Mouse (Mus musculus): ENCODE measurements around the gene Ehbp1. TPM values are rescaled to one million over a fixed set of nuclear protein-coding genes. Genes with fewer than 3 reads are reported as not detected.

Ehbp1 gene
- polyA plus RNA-seq, 1 experiment, result 2.2 TPM

- no peaks in the 10 kb centered on the region for H3K79me3 ChIP-seq (ENCODE audit: low read depth)
- H3K4me3 ChIP-seq (ENCODE audit: insufficient read depth, poor library complexity, severe bottlenecking), result no peak overlapping the region
- no peaks in the 10 kb centered on the region for H3K27me3 ChIP-seq (ENCODE audit: control insufficient read depth, insufficient read depth, insufficient read length)
- TF ChIP-seq MAX (IDR thresholded peaks at IDR 0.05), result no peak
- TF ChIP-seq FOSL1 (IDR thresholded peaks at IDR 0.05; ENCODE audit: insufficient read depth, low read length, poor library complexity, severe bottlenecking), result no peak
- no peak for TF ChIP-seq CTCF (IDR thresholded peaks at IDR 0.05; ENCODE audit: control insufficient read depth, insufficient read depth, insufficient read length)
- no peak for TF ChIP-seq MYOG (IDR thresholded peaks at IDR 0.05; ENCODE audit: control insufficient read depth, extremely low read depth, insufficient read length)
- TF ChIP-seq USF1 (IDR thresholded peaks at IDR 0.05; ENCODE audit: low read depth), result no peak
- TF ChIP-seq MYOD1 (IDR thresholded peaks at IDR 0.05; ENCODE audit: control insufficient read depth, insufficient read length, low read depth), result no peak
- no peak for TF ChIP-seq CEBPB (IDR thresholded peaks at IDR 0.05; ENCODE audit: low read depth)
- no peak overlapping the region for H3ac ChIP-seq (ENCODE audit: control insufficient read depth, insufficient read length, low read depth)
- no peaks in the 10 kb centered on the region for H3K36me3 ChIP-seq (ENCODE audit: control insufficient read depth, insufficient read depth)
- H3K79me2 ChIP-seq (ENCODE audit: control insufficient read depth, insufficient read depth), result no peaks in the 10 kb centered on the region
Measured at GRCm38 (mm10) chr11:22020602-22021001, 321.5 kb downstream of the Ehbp1 start.

DNA sequence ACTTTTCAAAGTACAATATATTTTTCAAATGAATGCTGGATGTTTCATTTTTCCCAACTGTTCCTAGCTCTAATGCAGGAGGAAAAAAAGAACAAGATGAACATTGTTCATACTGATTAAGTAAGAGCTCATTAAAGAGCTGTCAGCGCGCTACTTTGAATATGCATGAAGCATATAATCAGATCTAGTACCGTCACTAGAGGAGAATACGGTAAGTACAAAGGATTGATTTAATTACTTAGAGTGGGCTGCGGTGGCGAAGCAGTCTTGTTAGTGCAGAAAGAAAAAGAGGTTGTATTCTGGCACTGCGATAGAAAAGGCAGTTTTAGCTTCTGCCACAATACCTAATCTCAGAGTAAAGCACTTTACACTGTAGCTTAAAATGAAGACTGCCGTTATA, 324.6 kb downstream of the Ehbp1 start:
- TF ChIP-seq FOSL1 (IDR thresholded peaks at IDR 0.05; ENCODE audit: insufficient read depth, low read length, poor library complexity, severe bottlenecking) (no peak), MYOD1 (IDR thresholded peaks at IDR 0.05; ENCODE audit: control insufficient read depth, insufficient read length, low read depth) (no peak), MYOG (IDR thresholded peaks at IDR 0.05; ENCODE audit: control insufficient read depth, extremely low read depth, insufficient read length) (no peak), CTCF (IDR thresholded peaks at IDR 0.05; ENCODE audit: control insufficient read depth, insufficient read depth, insufficient read length) (no peak), USF1 (IDR thresholded peaks at IDR 0.05; ENCODE audit: low read depth) (no peak), MAX (IDR thresholded peaks at IDR 0.05) (no peak), CEBPB (IDR thresholded peaks at IDR 0.05; ENCODE audit: low read depth) (no peak)
- Histone ChIP-seq H3K79me2 (ENCODE audit: control insufficient read depth, insufficient read depth) (no peaks in the 10 kb centered on the region), H3K4me3 (ENCODE audit: insufficient read depth, poor library complexity, severe bottlenecking) (no peak overlapping the region), H3K79me3 (ENCODE audit: low read depth) (no peaks in the 10 kb centered on the region), H3ac (ENCODE audit: control insufficient read depth, insufficient read length, low read depth) (no peak overlapping the region), H3K36me3 (ENCODE audit: control insufficient read depth, insufficient read depth) (no peaks in the 10 kb centered on the region), H3K27me3 (ENCODE audit: control insufficient read depth, insufficient read depth, insufficient read length) (no peaks in the 10 kb centered on the region)

DNA sequence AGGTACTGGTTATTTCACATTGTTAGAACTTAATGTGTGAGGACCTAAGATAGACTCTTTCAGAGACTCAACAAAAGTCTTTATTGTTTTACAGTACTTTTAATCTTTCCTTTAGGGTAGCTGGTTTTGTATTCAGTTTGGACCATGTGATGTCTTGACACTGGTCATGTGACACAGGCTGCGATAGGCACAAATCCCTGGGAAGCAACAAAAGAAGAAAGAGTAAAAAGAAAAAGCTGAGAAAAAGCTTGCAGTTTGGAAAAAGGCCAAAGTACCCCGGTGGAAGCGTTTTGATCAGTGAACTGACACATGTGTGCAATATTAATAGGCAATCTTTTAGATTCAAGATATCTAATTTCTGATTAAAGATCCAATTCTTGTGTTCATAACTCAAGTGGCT, 325.8 kb downstream of the Ehbp1 start:
- no peaks in the 10 kb centered on the region for H3K36me3 ChIP-seq (ENCODE audit: control insufficient read depth, insufficient read depth)
- no peak for TF ChIP-seq MAX (IDR thresholded peaks at IDR 0.05)
- H3K79me3 ChIP-seq (ENCODE audit: low read depth), result no peaks in the 10 kb centered on the region
- no peaks in the 10 kb centered on the region for H3K79me2 ChIP-seq (ENCODE audit: control insufficient read depth, insufficient read depth)
- no peak overlapping the region for H3K4me3 ChIP-seq (ENCODE audit: insufficient read depth, poor library complexity, severe bottlenecking)
- no peak overlapping the region for H3ac ChIP-seq (ENCODE audit: control insufficient read depth, insufficient read length, low read depth)
- no peaks in the 10 kb centered on the region for H3K27me3 ChIP-seq (ENCODE audit: control insufficient read depth, insufficient read depth, insufficient read length)

GRCm38 (mm10) chr11:22008817-22009216, 333.3 kb downstream of the Ehbp1 start:
- Histone ChIP-seq H3K79me2 (ENCODE audit: control insufficient read depth, insufficient read depth) (no peaks in the 10 kb centered on the region), H3K36me3 (ENCODE audit: control insufficient read depth, insufficient read depth) (no peaks in the 10 kb centered on the region), H3K27me3 (ENCODE audit: control insufficient read depth, insufficient read depth, insufficient read length) (no peaks in the 10 kb centered on the region), H3ac (ENCODE audit: control insufficient read depth, insufficient read length, low read depth) (no peak overlapping the region), H3K4me3 (ENCODE audit: insufficient read depth, poor library complexity, severe bottlenecking) (no peak overlapping the region), H3K79me3 (ENCODE audit: low read depth) (no peaks in the 10 kb centered on the region)
- TF ChIP-seq USF1 (IDR thresholded peaks at IDR 0.05; ENCODE audit: low read depth) (no peak), FOSL1 (IDR thresholded peaks at IDR 0.05; ENCODE audit: insufficient read depth, low read length, poor library complexity, severe bottlenecking) (no peak), MYOD1 (IDR thresholded peaks at IDR 0.05; ENCODE audit: control insufficient read depth, insufficient read length, low read depth) (no peak), MAX (IDR thresholded peaks at IDR 0.05) (no peak), MYOG (IDR thresholded peaks at IDR 0.05; ENCODE audit: control insufficient read depth, extremely low read depth, insufficient read length) (no peak), CTCF (IDR thresholded peaks at IDR 0.05; ENCODE audit: control insufficient read depth, insufficient read depth, insufficient read length) (no peak), CEBPB (IDR thresholded peaks at IDR 0.05; ENCODE audit: low read depth) (no peak)

GRCm38 (mm10) chr11:22008129-22008596, 333.9 kb downstream of the Ehbp1 start:
- no peaks in the 10 kb centered on the region for H3K27me3 ChIP-seq (ENCODE audit: control insufficient read depth, insufficient read depth, insufficient read length)
- no peak overlapping the region for H3ac ChIP-seq (ENCODE audit: control insufficient read depth, insufficient read length, low read depth)
- no peaks in the 10 kb centered on the region for H3K79me3 ChIP-seq (ENCODE audit: low read depth)
- TF ChIP-seq CEBPB (IDR thresholded peaks at IDR 0.05; ENCODE audit: low read depth) (no peak), MYOG (IDR thresholded peaks at IDR 0.05; ENCODE audit: control insufficient read depth, extremely low read depth, insufficient read length) (no peak), MYOD1 (IDR thresholded peaks at IDR 0.05; ENCODE audit: control insufficient read depth, insufficient read length, low read depth) (no peak), FOSL1 (IDR thresholded peaks at IDR 0.05; ENCODE audit: insufficient read depth, low read length, poor library complexity, severe bottlenecking) (no peak), CTCF (IDR thresholded peaks at IDR 0.05; ENCODE audit: control insufficient read depth, insufficient read depth, insufficient read length) (no peak), USF1 (IDR thresholded peaks at IDR 0.05; ENCODE audit: low read depth) (no peak), MAX (IDR thresholded peaks at IDR 0.05) (no peak)
- no peaks in the 10 kb centered on the region for H3K79me2 ChIP-seq (ENCODE audit: control insufficient read depth, insufficient read depth)
- no peak overlapping the region for H3K4me3 ChIP-seq (ENCODE audit: insufficient read depth, poor library complexity, severe bottlenecking)
- no peaks in the 10 kb centered on the region for H3K36me3 ChIP-seq (ENCODE audit: control insufficient read depth, insufficient read depth)

DNA sequence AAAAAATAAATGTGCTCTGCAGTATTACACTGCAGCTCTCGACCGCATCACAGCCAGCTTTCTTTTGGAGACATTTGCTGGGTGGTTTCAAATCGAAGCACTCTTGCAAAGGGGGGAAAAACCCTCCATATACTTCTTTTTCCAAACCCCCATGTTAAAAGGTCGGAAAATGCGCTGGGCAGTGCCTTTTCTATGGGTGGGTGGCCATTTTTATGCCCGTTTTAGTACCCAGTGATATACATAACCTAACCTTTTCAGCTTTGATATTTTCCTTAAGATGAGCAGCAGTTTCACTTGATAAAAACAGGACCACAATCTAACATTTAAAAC, 334.3 kb downstream of the Ehbp1 start:
- Histone ChIP-seq H3K27me3 (ENCODE audit: control insufficient read depth, insufficient read depth, insufficient read length) (no peaks in the 10 kb centered on the region), H3K79me3 (ENCODE audit: low read depth) (no peaks in the 10 kb centered on the region), H3ac (ENCODE audit: control insufficient read depth, insufficient read length, low read depth) (no peak overlapping the region), H3K36me3 (ENCODE audit: control insufficient read depth, insufficient read depth) (no peaks in the 10 kb centered on the region), H3K4me3 (ENCODE audit: insufficient read depth, poor library complexity, severe bottlenecking) (no peak overlapping the region), H3K79me2 (ENCODE audit: control insufficient read depth, insufficient read depth) (no peaks in the 10 kb centered on the region)
- TF ChIP-seq MAX (IDR thresholded peaks at IDR 0.05), result no peak
- TF ChIP-seq FOSL1 (IDR thresholded peaks at IDR 0.05; ENCODE audit: insufficient read depth, low read length, poor library complexity, severe bottlenecking), result no peak
- no peak for TF ChIP-seq MYOG (IDR thresholded peaks at IDR 0.05; ENCODE audit: control insufficient read depth, extremely low read depth, insufficient read length)
- TF ChIP-seq CEBPB (IDR thresholded peaks at IDR 0.05; ENCODE audit: low read depth), result no peak
- no peak for TF ChIP-seq CTCF (IDR thresholded peaks at IDR 0.05; ENCODE audit: control insufficient read depth, insufficient read depth, insufficient read length)
- no peak for TF ChIP-seq MYOD1 (IDR thresholded peaks at IDR 0.05; ENCODE audit: control insufficient read depth, insufficient read length, low read depth)
- TF ChIP-seq USF1 (IDR thresholded peaks at IDR 0.05; ENCODE audit: low read depth), result no peak

Data from C2C12 (cell line).